Mouse (Mus musculus): Measurements from ENCODE around the gene Ift81. TPM values are rescaled to one million over a fixed set of nuclear protein-coding genes. Genes with fewer than 3 reads are reported as not detected.
"Not testable (repeated sequence)": the region's sequence is repeated elsewhere in the genome, so short reads cannot be mapped to it uniquely, and the experiment has no call there.

Ift81 gene
- not detected in 2 replicates for total RNA-seq (2015; ENCODE audit: low replicate concordance)
- 0.51 TPM in 1 of 2 replicates, not detected in the other for total RNA-seq (2017; ENCODE audit: low replicate concordance)

DNA sequence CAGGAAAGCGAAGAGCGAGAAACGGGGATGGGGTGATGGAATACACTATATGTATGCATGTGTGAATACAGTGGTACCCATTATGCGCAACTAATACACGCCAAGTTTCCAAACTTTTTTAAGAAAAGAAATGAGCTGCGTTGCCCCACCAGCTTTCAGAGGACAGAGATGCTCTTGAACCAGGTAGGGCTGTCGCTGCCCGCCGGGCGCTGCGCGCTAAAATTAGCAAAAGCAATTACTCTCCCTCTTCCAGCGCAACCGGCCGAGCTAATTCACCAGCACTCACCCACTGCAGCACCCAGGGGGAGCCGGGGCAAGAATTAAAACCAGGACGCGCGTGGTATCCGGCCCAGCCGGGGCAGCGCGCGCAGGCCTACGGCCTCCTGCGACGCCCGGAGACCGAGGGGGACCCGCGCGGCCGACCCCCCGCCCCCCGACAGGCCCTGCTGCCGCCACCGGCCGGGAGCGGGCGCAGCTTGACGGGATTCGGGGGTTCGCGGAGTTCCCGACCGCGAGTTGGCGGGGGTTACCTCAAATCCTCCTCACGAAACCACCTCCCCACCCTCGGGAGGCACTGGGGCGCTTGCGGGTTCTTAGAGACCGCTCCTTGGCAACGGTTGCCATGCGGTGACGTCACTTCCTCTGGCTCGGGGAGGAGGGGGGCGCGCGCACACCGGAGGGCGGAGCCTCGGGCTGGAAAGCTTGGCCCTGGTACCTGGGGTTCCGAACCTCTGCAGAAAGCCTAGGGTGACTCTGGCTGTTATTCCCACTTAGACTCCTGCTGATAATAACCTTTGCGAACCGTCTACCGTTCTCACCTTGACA is at the start of gene Ift81:
Gene Ift81 (minus strand): TSS at position 611 of the 825 bp plus-strand sequence.
- ATAC-seq (replicated peaks; ENCODE audit: low FRiP score, poor library complexity, severe bottlenecking): peak; percentile 56; the same call in 1 of the 2 replicates

DNA sequence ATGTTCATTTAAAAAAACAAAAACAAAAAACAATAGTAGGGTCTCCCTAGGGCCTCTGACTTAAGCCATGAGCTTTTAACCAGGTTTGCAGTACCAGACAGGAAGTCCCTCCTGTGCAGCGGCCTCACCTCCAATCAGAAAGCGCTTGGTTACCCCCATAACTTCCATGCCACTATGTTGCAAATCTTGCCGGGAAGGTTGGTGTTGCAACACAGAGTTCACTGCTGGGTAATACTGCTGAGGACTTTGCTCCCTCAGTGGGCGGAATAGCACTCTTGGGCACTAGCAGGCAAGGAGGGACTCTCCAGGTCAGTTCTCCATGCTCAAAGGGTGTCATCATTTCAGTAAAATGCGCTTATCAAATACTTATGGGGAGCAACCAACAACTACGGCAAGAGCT is 48.2 kb upstream of the Ift81 start:
- no peak for ATAC-seq (replicated peaks; ENCODE audit: low FRiP score, poor library complexity, severe bottlenecking)

DNA sequence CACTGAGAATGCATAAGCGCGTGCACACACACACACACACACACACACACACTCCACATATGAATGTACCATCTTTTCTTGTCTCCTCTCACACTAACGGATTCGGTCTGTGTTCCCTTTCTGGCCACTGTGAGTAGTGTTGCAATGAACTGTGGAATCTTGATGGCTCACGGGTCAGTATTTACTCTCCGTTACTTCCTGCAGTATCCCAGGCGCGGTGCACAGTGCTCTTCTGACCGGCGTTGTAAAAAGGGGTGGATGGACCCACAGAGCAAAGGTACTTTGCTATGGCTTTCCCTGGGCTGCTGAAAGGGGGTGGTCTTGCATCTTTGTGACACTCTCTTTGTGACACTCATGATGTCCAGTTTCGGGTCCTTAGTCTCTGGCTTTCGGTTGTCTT is 42.5 kb upstream of the Ift81 start:
- no peak for ATAC-seq (replicated peaks; ENCODE audit: low FRiP score, poor library complexity, severe bottlenecking)

DNA sequence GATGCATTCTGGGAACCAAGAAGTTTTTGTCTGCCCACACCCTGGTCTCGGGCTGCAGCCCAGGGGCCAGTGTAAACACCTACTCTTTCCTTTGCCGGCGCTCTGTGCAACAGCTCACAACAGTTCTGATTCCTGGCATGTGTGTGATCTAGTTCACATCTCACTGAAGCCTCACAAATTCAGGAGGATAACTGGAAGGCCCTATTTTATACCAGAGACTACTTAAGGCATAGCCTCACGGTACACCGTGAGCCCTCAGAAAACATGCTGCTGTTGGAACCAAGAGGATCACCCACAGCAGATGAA is 39.9 kb upstream of the Ift81 start:
- no peak for ATAC-seq (replicated peaks; ENCODE audit: low FRiP score, poor library complexity, severe bottlenecking)

DNA sequence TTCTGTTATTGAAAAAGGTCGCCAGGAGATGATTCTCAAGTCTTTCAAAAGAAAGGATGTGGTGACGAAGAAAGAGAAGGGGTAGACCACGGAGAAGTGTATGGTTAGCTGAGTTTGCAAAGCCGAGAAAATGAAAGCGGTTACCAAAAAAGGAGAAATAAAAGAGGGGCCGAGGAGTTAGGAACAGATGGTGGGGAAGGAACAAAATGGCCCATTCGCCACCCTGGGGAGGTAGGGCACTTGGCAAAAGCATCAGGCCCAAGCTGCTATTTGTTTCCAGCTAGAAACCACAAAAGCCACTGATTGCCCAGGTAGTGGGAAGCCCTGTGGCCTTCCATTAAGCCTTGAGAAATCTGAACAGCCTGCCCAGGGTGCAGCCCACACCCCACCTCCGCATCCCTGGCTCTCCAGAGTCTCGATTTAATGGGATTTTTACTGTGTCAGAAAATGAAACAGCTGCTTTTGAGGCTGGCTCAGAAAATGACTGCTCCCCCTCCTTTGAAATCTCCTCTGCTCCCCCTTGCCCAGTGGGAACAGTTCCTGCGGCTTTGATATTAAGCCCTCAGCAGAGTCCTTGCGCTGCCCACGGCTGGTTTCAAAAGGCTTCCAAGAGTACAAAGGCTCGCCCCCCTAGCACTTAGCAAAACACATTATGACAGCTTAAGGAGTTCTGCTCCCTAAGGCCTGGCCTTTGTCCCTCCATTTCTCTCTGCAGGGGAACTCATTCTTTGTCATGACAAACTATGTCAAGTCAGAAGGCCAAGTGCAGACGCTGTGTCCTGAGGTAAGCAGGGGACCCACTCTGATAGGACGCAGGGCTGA is 39.3 kb upstream of the Ift81 start:
- no peak for ATAC-seq (replicated peaks; ENCODE audit: low FRiP score, poor library complexity, severe bottlenecking)

DNA sequence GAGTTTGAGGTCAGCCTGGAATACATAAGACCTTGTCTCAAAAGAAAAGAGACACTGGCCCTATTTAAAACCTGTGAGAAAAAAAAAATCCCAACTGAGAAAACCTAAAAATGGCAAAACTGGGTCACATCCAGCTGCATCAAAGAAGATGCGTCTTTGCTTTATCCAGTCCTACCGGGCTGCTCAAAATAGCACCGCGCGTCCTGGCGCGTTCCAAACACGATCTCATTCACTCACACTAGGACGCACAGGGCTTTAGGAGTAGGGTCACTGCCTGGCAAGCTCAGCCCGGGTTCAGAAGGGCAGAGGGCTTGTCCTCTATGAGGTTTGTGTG is 38.8 kb upstream of the Ift81 start:
- ATAC-seq (replicated peaks; ENCODE audit: low FRiP score, poor library complexity, severe bottlenecking): no peak

DNA sequence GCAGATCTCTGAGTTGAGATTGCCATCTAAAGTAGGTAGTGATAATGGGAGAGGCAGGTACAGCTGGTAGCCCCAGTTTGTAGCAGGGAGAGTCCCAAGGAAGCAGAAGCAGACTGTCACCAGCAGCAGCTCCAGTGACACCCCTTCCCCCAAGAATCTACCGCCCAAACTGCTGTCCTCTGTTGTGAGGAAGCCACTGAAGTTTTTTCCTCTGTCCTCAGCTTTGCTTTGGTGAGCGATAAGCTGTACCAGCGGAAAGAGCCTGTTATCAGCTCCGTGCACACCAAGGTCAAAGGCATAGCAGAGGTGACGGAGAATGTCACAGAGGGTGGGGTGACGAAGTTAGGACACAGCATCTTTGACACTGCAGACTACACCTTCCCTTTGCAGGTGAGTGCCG is 38.2 kb upstream of the Ift81 start:
- ATAC-seq (replicated peaks; ENCODE audit: low FRiP score, poor library complexity, severe bottlenecking): peak; percentile 71

DNA sequence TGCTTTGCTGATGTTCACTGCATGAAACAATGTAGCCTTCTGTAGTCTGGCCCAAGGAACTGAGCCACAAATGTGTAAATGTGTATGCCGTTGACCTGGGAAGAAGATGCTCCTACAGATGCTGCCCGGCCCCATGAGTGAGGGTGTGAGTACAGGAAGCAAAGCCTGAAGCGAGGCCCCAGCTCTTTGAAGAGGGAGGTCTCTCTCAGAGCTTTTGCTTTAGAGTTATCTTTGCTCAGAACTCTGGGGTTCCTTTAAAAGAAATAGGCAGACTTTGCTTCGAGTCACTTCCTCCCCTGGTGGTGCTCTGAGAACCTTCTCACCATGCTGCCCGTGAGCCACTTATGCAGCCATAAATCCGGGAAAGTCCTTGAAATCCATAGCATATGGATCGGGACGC is 35.8 kb upstream of the Ift81 start:
- no peak for ATAC-seq (replicated peaks; ENCODE audit: low FRiP score, poor library complexity, severe bottlenecking)

DNA sequence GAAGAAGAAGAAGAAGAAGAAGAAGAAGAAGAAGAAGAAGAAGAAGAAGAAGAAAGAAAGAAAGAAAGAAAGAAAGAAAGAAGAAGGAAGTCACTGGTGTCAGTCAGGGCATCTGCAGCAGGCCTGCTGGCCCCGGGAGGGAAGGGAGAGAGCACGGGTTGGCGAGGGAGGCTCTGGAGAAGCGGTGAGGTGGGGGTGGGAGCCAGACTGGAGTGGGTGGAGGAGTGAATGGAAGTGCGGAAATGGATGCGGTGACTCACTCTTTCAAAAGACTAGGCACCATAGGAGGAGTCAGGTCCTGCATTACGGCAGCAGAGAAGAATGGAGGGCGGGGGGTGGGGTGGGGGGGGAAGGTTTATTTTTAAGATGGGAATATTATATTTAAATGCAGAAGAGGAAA is 34.9 kb upstream of the Ift81 start:
- ATAC-seq (replicated peaks; ENCODE audit: low FRiP score, poor library complexity, severe bottlenecking): no peak

DNA sequence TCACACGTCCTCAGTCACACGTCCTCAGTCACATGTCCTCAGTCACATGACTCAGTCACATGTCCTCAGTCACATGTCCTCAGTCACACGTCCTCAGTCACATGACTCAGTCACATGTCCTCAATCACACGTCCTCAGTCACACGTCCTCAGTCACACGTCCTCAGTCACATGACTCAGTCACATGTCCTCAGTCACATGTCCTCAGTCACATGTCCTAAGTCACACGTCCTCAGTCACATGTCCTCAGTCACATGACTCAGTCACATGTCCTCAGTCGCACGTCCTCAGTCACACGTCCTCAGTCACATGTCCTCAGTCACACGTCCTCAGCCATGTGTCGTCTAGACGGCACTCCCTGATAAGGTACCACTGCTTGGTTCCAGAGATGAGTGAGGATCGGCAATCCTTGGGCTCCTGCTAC is 33.6 kb upstream of the Ift81 start:
- not testable (repeated sequence) for ATAC-seq (replicated peaks; ENCODE audit: low FRiP score, poor library complexity, severe bottlenecking)

DNA sequence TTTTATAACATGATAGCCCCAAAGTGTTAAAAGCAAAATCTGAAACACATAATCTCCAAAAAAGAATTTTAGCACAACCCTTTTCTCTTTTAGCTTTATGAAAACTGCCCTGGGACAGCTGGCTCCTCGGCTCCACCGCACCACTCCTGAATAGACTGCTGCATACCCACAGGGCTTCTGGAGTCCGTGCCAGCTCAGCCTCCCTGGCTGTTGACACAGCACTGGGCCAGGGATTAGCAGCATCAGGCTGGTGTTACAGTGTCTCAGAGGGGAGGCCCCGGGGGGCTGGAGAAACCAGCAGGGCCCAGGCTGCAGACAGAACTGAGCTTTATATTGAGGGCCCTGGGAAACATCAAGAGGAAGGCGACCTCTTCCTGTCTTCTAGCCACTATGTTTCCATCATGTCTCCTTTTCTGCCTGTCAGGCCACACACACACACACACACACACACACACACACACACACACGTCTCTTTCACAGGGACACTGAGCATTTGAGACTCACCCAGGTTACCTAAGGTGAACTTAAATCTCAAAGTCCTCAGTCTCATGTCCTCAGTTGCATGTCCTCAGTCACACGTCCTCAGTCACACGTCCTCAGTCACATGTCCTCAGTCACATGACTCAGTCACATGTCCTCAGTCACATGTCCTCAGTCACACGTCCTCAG is 33.1 kb upstream of the Ift81 start:
- no peak for ATAC-seq (replicated peaks; ENCODE audit: low FRiP score, poor library complexity, severe bottlenecking)

DNA sequence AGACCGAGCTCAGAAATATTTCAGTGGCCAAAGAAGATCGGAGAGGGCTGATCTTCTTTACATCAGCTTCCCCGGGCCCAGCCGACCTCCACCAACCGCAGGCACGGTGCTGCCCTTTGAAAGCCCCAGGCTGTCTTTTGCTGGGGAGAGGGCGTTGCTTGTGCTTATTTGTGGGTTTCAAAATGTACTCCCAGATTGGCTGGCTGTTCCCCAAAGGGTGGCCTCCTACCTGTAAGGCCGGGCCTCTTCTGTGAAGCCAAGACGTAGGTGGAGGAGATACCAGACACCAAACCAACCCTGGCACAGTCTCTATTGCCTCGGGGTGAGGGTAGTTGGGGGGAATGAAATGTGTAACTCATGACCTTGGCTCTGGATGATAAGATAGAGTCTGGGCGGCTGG is 31.7 kb upstream of the Ift81 start:
- ATAC-seq (replicated peaks; ENCODE audit: low FRiP score, poor library complexity, severe bottlenecking): no peak

DNA sequence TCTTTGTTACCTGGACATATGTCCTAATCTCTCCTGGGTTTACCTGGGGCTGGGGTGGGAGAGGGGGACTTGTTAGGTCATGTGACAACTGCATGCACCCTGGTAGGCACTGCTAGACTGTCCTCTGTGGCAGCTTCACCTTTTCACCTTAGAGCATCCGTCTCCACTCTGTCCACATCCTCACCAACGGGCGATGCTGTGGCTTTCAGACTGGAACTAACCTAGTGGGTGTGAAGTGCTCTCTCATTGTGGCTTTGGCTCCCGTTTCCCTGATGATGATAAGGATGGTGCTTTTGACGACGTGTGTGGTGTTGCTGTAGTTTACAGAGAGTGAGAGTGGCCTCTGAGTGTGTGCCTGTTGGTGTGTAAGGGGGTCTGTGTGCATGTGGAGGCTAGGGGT is 31.0 kb upstream of the Ift81 start:
- ATAC-seq (replicated peaks; ENCODE audit: low FRiP score, poor library complexity, severe bottlenecking): no peak

DNA sequence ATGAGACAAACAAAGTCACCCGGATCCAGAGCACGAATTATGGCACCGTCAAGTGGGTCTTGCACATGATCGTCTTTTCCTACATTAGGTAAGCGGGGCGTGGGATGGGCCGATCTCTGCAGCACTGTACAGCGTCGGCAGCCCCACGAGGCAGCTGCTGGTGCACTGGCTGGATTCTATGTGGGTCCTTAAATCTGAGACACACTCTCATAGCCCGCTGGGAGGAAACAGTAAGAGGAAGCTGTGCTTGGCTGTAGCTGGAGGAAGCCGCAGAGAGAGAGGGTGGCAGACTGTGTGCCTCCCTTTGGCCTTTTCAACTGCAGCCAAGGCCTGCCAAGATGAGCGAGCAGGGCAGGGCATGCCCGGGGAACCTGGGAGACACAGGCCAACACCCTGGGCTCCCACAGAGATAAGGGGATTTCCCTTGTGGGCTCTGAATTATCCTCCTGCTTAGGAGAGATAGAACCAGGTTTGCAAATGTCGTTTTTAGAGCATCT is 29.8 kb upstream of the Ift81 start:
- ATAC-seq (replicated peaks; ENCODE audit: low FRiP score, poor library complexity, severe bottlenecking): no peak

DNA sequence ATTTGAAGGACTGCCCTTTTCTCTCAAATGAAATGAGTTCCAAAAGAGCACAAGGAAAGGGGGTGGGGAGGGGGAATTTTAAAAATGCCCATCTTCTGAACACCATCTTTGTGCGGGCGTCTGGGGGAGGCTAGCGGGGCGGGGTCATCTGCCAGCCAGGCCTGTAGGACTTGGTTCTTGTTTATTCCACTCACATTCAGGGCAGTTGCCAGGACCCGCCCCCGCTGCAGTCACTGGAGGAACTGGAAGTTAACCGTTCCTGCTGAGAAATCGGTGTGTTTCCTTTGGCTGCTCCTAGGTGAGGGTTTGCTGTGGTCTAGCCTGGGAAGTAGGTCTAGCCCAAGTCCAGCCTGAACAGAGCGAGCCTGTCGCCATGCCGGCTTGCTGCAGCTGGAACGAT is 29.4 kb upstream of the Ift81 start, which contains the start of gene P2rx7:
Gene P2rx7 (plus strand): TSS at position 211 of the 400 bp plus-strand sequence.
- no peak for ATAC-seq (replicated peaks; ENCODE audit: low FRiP score, poor library complexity, severe bottlenecking)

DNA sequence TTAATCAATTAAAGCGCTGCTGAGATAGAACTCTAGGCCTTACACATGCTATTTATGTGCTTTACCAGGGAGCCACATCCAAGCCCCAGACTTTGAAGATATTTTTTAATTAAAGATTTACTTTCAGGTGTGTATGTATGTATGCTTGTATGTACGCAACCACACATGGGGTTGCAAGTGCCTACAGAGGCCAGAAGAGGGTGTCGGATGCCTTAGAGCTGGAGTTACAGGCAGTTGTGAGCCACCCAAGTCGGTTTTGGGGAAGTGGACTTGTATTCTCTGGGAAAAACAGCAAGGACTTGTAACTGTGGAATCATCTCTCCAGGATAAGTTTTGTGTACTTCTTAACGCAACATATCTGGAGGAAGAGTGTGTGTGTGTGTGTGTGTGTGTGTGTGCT is 25.7 kb upstream of the Ift81 start:
- ATAC-seq (replicated peaks; ENCODE audit: low FRiP score, poor library complexity, severe bottlenecking): no peak

DNA sequence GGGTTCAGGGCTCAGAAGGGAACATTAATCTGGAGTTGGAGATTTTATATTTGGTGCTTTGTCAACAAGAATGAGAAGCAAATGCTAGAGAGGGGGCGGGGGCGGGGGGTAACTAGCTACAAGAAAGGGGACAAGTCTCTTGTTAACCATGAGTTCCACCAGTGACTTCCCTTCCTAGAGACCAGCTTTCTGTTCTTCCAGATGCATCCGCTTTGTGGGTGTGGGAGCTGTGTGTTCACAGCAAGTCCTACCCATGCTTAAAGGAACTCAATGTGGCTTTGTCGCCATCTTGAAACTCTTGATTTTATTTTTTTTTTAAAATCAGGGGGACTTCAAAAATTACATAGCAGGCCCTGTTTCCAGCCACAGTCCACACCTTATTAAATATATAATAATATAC is 25.2 kb upstream of the Ift81 start:
- no peak for ATAC-seq (replicated peaks; ENCODE audit: low FRiP score, poor library complexity, severe bottlenecking)

DNA sequence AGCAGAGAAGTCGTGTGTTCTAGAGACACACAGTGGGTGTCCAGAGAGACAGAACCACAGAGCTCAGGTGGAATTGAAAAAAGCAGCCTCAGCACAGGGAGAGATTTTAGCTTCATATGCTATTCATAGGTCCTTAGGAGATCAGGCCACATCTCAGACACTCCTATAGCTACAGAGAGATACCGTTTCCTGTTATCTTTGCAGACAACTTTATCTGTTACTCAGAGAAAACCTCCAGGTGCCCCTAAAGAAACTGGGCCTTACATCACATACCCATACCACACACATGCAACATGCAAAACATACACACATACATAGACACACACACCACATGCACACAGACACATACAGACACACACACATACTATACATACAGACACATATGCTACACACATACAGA is 24.0 kb upstream of the Ift81 start:
- ATAC-seq (replicated peaks; ENCODE audit: low FRiP score, poor library complexity, severe bottlenecking): no peak

DNA sequence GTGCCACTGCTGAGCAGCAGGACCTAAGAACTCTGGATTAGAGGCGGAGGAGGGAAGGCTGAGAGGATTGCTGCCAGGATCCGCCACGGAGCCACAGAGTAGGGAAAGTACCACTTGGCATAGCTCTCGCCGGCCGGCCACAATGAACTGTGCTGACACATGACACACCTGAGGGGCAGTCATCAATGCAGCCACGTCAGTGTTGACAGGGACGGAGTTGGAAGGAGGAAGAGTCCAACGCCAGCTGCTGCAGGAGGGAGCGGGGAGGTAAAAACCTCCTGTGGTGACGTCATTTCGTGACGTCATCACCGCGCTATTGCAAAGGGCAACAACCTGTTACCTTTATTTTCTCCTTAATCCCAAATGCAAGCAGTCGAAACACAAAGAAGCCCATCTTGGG is 22.6 kb upstream of the Ift81 start:
- ATAC-seq (replicated peaks; ENCODE audit: low FRiP score, poor library complexity, severe bottlenecking): no peak

DNA sequence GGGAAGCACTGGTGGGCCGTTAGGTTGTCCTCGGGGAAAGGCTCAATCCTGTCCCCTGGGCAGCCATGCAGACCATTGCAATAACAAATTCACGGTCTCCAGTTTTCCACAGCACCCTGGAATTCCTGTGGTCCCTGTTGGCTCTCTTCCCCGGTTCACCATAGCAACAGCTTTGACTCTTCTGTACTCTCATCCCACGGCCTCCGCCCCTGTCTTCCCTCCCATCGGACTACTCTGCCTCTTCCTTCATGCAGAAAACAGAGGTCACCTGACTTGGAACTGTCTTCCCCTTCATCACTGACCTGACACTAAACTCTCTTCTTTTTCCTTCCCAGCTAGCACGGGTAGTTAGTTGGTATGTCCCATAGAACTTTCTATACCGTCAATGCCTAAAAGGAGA is 22.0 kb upstream of the Ift81 start:
- ATAC-seq (replicated peaks; ENCODE audit: low FRiP score, poor library complexity, severe bottlenecking): no peak

DNA sequence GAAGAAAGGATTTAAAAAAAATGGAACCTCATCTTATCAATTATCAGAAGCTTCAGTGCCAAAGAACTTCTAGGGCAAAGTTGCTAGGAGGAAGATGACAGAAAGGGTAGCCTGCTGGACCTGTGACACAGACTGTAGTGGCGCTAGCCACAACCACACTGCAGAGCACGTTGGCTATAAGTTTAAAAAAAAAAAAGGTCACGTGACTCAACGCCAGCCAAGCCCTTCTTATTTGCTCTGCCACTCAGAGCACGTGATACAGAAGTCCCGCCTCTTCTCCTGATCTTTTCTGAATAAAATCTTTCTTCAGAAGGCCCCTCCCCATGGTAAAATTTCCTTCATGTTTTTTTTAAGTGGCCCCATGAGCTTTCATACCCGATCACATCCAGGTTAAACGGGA is 20.9 kb upstream of the Ift81 start:
- ATAC-seq (replicated peaks; ENCODE audit: low FRiP score, poor library complexity, severe bottlenecking): no peak

All from erythroblast, adult 5-6 weeks (primary cell).